Mouse (Mus musculus): ENCODE results near the gene Exoc4. TPM values are rescaled to one million over a fixed set of nuclear protein-coding genes. Genes with fewer than 3 reads are reported as not detected.

The Exoc4 gene
- polyA plus RNA-seq, 1 experiment from 2014 or later: 8.8 TPM

DNA sequence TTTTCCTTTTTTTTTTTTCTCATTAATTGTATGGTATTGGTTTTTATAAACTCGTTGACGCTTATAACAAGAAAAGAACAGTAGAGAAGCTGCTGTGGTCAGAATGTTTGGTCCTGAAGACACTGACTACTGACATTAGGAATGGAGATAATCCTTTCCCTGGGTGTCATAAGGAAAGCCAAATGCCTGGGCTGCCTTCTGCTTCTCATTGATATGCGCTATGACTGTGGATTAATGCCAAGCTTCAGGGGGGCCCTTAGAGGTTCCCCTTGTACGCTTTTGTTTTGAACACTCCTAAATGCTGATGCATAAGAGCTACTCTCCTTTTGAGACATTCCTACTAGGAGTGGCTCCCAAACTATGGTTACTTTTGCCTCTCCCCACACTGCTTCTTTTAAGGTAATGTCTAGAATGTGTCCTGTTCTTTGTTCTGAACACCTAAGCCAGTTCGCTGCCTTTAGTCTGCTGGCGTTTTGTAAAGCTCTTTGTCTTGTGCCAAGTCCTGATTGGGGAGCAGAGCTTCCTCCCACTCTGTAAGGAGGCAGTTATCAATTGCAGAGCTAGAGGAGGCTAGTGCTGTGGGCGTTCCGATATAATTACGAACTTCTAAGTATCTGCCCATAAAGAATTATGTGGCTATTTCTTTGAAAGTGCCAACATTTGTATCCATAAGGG is 621.7 kb downstream of the Exoc4 start:
- no peak overlapping the region for H3K27ac ChIP-seq (ENCODE audit: low read depth, low read length)
- no peaks in the 10 kb centered on the region for H3K36me3 ChIP-seq (ENCODE audit: control insufficient read depth, insufficient read depth)
- no peak overlapping the region for H3K4me3 ChIP-seq (ENCODE audit: low read depth, low read length)
- no peak for ATAC-seq
- no peak for TF ChIP-seq CTCF (IDR thresholded peaks at IDR 0.05; ENCODE audit: low read depth)
- H3K9me3 ChIP-seq (ENCODE audit: control insufficient read depth): no peaks in the 10 kb centered on the region
- H3K27me3 ChIP-seq (replicated peaks; ENCODE audit: control insufficient read depth, insufficient read depth, low read length): no peaks in the 10 kb centered on the region
- WGBS: 77% methylated on average over 9 of the region's 9 CpGs
- no peak overlapping the region for H3K4me2 ChIP-seq (replicated peaks; ENCODE audit: low read depth)
- no peak overlapping the region for H3K9ac ChIP-seq (ENCODE audit: low read depth, low read length)
- H3K4me1 ChIP-seq (replicated peaks; ENCODE audit: control insufficient read depth, insufficient read depth, low read length): no peaks in the 10 kb centered on the region

DNA sequence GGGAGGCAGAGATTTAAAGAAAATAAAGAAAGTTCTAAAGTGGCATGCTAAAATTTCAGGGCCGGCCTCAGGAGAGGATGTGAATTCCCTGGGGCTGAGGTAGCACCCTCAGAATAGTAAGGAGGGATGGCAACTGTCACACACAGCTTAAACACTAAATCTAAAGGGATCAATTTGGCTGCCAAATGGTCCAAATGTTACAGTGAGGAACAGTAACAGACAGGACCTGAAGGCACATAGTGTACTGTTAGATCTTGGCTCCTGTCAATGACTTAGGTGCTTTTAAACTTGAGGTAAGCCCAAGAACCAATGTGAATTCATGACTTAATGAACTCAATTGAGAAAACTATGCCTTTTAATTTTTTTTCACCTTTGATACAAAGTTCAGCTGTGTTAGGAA is 622.4 kb downstream of the Exoc4 start:
- Histone ChIP-seq H3K9me3 (ENCODE audit: control insufficient read depth) (no peaks in the 10 kb centered on the region), H3K27me3 (replicated peaks; ENCODE audit: control insufficient read depth, insufficient read depth, low read length) (no peaks in the 10 kb centered on the region), H3K4me3 (ENCODE audit: low read depth, low read length) (no peak overlapping the region), H3K9ac (ENCODE audit: low read depth, low read length) (no peak overlapping the region), H3K36me3 (ENCODE audit: control insufficient read depth, insufficient read depth) (no peaks in the 10 kb centered on the region), H3K4me2 (replicated peaks; ENCODE audit: low read depth) (no peak overlapping the region), H3K4me1 (replicated peaks; ENCODE audit: control insufficient read depth, insufficient read depth, low read length) (no peaks in the 10 kb centered on the region), H3K27ac (ENCODE audit: low read depth, low read length) (no peak overlapping the region)
- TF ChIP-seq CTCF (IDR thresholded peaks at IDR 0.05; ENCODE audit: low read depth): no peak
- ATAC-seq: no peak
- 86% methylated on average over 1 of the region's 1 CpGs for WGBS

DNA sequence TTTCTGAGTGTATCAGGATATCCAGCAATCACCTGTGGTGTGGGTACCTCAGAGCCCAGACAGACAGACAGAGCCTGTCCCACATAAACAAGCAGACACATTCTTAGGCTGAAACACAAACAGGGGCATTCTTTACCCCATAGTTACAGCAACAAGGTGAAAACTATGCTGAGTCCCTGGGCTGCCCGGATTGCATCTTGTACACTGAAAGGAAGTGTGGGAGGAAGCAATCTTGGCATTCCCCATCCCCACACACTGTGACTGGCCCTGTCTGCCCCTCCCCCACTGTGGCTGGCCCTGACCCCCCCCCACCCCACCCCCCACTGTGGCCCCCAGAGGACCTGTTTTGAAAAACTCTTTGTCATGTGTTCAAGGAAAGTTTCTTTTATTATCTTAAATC is 623.3 kb downstream of the Exoc4 start:
- H3K27me3 ChIP-seq (replicated peaks; ENCODE audit: control insufficient read depth, insufficient read depth, low read length): no peaks in the 10 kb centered on the region
- H3K36me3 ChIP-seq (ENCODE audit: control insufficient read depth, insufficient read depth): no peaks in the 10 kb centered on the region
- H3K4me2 ChIP-seq (replicated peaks; ENCODE audit: low read depth): no peak overlapping the region
- no peaks in the 10 kb centered on the region for H3K4me1 ChIP-seq (replicated peaks; ENCODE audit: control insufficient read depth, insufficient read depth, low read length)
- WGBS: 63% methylated on average over 1 of the region's 1 CpGs
- no peak overlapping the region for H3K9ac ChIP-seq (ENCODE audit: low read depth, low read length)
- ATAC-seq: no peak
- no peak overlapping the region for H3K4me3 ChIP-seq (ENCODE audit: low read depth, low read length)
- no peak for TF ChIP-seq CTCF (IDR thresholded peaks at IDR 0.05; ENCODE audit: low read depth)
- no peaks in the 10 kb centered on the region for H3K9me3 ChIP-seq (ENCODE audit: control insufficient read depth)
- H3K27ac ChIP-seq (ENCODE audit: low read depth, low read length): no peak overlapping the region

DNA sequence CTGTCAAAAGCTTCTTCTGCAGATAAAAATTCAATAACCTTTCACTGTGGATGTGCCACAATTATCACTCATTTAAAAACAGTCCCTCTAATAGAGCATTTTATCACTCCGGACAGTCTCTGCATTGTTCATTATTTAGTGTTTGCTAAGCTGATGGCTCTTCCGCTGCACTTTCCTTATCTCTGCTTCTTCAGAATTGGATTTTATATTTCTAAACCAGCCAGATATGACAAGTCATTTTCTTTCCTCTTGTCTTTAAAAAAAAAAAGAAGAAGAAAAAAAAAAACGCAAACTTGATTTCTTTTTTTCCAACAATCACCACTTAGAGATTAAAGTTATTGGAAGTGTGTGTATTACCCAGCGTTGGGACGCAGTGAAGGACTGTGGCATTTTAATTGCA is 624.1 kb downstream of the Exoc4 start:
- no peaks in the 10 kb centered on the region for H3K36me3 ChIP-seq (ENCODE audit: control insufficient read depth, insufficient read depth)
- no peak overlapping the region for H3K27ac ChIP-seq (ENCODE audit: low read depth, low read length)
- no peaks in the 10 kb centered on the region for H3K4me1 ChIP-seq (replicated peaks; ENCODE audit: control insufficient read depth, insufficient read depth, low read length)
- H3K9me3 ChIP-seq (ENCODE audit: control insufficient read depth): no peaks in the 10 kb centered on the region
- no peak overlapping the region for H3K9ac ChIP-seq (ENCODE audit: low read depth, low read length)
- WGBS: 44% methylated on average over 5 of the region's 5 CpGs
- no peak for TF ChIP-seq CTCF (IDR thresholded peaks at IDR 0.05; ENCODE audit: low read depth)
- no peak overlapping the region for H3K4me2 ChIP-seq (replicated peaks; ENCODE audit: low read depth)
- H3K4me3 ChIP-seq (ENCODE audit: low read depth, low read length): no peak overlapping the region
- no peaks in the 10 kb centered on the region for H3K27me3 ChIP-seq (replicated peaks; ENCODE audit: control insufficient read depth, insufficient read depth, low read length)
- ATAC-seq: no peak

DNA sequence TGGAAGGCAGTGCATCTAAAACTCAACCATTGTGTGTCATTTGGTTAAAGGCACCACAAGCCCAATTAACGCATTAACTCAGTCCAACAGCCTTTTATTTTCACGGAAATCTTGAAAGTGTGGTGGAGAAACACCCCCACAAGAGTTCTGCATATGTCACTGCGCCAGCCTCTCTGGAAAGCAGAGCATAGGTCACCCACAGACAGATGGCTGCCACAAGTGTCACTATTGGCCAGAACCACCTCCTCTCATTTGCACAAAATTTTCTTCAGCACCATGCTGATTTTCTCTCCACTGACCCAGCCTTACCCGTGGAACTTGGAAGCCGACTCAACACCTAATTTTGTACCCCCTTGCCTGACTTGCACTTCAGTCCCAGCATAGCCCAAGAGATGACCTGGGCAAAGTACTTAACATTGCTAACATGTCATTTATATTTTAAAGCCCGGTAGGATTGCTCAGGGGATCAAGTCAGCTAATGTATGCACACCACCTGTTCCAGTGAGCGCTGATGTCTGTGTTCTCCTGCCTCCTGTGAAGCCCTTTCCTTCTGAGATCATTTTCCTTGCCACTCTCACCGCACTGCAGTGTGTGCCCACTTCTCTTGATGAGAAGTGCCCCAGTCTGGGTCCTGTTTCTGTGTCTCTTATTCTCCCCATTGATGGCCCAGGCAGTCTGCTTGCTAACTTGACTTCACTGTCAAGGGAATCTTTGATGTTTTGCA is 625.6 kb downstream of the Exoc4 start:
- 83% methylated on average over 8 of the region's 8 CpGs for WGBS
- Histone ChIP-seq H3K4me2 (replicated peaks; ENCODE audit: low read depth) (no peak overlapping the region), H3K36me3 (ENCODE audit: control insufficient read depth, insufficient read depth) (no peaks in the 10 kb centered on the region), H3K27ac (ENCODE audit: low read depth, low read length) (no peak overlapping the region), H3K4me3 (ENCODE audit: low read depth, low read length) (no peak overlapping the region), H3K4me1 (replicated peaks; ENCODE audit: control insufficient read depth, insufficient read depth, low read length) (no peaks in the 10 kb centered on the region), H3K9me3 (ENCODE audit: control insufficient read depth) (no peaks in the 10 kb centered on the region), H3K27me3 (replicated peaks; ENCODE audit: control insufficient read depth, insufficient read depth, low read length) (no peaks in the 10 kb centered on the region), H3K9ac (ENCODE audit: low read depth, low read length) (no peak overlapping the region)
- TF ChIP-seq CTCF (IDR thresholded peaks at IDR 0.05; ENCODE audit: low read depth): no peak
- ATAC-seq: no peak

DNA sequence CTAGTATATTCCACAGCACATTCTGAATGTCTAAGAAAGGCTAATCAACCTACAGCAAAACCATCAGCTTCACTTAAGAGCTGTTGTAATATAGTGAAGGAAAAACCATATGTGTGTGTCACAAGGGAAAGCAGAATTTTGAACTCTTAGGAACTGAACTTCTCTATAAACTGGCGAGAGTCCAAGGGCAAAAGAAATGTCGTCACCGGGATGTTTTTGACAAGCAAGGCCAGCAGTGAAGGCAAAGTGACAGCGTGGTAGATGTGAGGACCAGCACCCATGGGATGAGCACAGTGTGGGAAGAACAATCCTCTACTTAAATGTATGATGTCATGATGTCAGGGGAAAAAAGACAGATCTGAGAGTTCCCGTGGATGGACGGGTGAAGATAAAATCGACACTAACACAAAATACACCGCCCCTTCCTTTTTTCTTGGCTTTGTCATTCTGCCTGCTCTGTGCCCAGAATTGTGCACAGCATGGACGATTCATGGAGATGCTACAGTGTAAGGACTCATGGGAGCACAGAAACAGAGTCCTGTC is 635.3 kb downstream of the Exoc4 start:
- no peak overlapping the region for H3K4me3 ChIP-seq (ENCODE audit: low read depth, low read length)
- no peak for ATAC-seq
- no peaks in the 10 kb centered on the region for H3K9me3 ChIP-seq (ENCODE audit: control insufficient read depth)
- no peak overlapping the region for H3K27ac ChIP-seq (ENCODE audit: low read depth, low read length)
- 81% methylated on average over 9 of the region's 9 CpGs for WGBS
- no peak overlapping the region for H3K4me2 ChIP-seq (replicated peaks; ENCODE audit: low read depth)
- H3K27me3 ChIP-seq (replicated peaks; ENCODE audit: control insufficient read depth, insufficient read depth, low read length): no peaks in the 10 kb centered on the region
- no peaks in the 10 kb centered on the region for H3K4me1 ChIP-seq (replicated peaks; ENCODE audit: control insufficient read depth, insufficient read depth, low read length)
- H3K36me3 ChIP-seq (ENCODE audit: control insufficient read depth, insufficient read depth): no peaks in the 10 kb centered on the region
- TF ChIP-seq CTCF (IDR thresholded peaks at IDR 0.05; ENCODE audit: low read depth): no peak
- H3K9ac ChIP-seq (ENCODE audit: low read depth, low read length): no peak overlapping the region
